Mouse (Mus musculus) cortical plate, adult 2 months (tissue): Measurements from ENCODE around the gene Hormad2.

ENCODE experiments used
- CTCF ChIP-seq: fragments of 200-500 bp; IDR thresholded peaks from 2 replicates; pipeline ENCODE4 v1.5.1; 2011; ENCODE audit warnings: mild to moderate bottlenecking, control low read depth, low read length; ENCODE audit not compliant: insufficient read depth; ENCODE audit errors: extremely low read depth
- POLR2A ChIP-seq: fragments of 200-500 bp; IDR thresholded peaks from 2 replicates; pipeline ENCODE4 v1.6.1; 2011; ENCODE audit warnings: mild to moderate bottlenecking, low read length, control low read depth; ENCODE audit not compliant: insufficient read depth; ENCODE audit errors: extremely low read depth

GRCm38 (mm10) chr11:4484541-4484940, 43.6 kb upstream of the Hormad2 start:
- TF ChIP-seq CTCF (no peak), POLR2A (no peak)
